In the genomic region with DNA sequence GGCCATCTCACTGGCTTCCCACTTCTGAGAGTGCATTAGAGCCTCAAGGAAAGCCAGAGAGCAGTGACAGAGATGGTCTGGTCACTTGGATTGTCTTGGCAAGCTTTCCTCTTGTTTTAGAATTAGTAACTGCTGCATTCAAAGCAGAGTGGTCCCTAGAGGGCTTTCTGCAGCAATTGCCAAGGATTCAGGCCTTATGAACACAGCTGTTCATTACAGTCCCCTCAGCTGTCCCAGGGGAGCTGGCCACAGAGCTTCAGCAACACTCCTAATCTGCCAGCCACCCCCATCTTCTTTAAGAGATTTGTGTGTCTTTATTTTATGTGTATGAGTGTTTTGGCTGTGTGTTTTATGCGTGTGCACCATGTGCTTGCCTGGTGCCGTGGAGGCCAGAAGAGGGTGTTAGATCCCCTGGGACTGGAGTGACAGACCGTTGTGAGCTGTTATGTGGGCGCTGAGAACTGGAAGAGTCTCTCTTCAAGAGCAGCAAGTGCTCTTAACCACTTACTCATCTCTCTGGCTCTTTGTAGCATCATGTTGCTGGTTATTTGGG, we compare ENCODE assay signal across 9 mouse cellular contexts. TPM values are rescaled to one million over a fixed set of nuclear protein-coding genes. Genes with fewer than 3 reads are reported as not detected.
DNase-seq lines count a peak whose midpoint lies in the region; ATAC-seq and TF ChIP-seq lines count a peak whose summit lies in the region.
"Had no signal": no experiment of that assay in that cellular context is flagged by ENCODE, and none has a peak within 500 bp of the region (broad histone marks: within the 10 kb centered on the region; RNA-seq: fewer than 3 reads in every experiment).

No protein-coding gene starts in this region.

- peak; percentile 30 to 56 for DNase-seq in cerebellum, postnatal 10 days
- DNase-seq in cerebellum, postnatal 36 days: no peak
- DNase-seq in retina, embryonic 14.5 days (ENCODE audit: low spot score): peak; percentile 54
- no peak for DNase-seq in retina, postnatal 1 day
- peak; percentile 79 for DNase-seq in hindbrain, postnatal 0 days (ENCODE audit: low spot score)
- DNase-seq in layer of hippocampus, adult 11-12 months (ENCODE audit: low spot score): no peak
- DNase-seq in frontal cortex, adult 2 months (ENCODE audit: extremely low spot score in 1 of 2, low spot score in 1 of 2): no peak
- DNase-seq: adrenal gland, adult 2 months had no signal

- H3K4me3 ChIP-seq in hindbrain, postnatal 0 days (ENCODE audit: low read length): no peak overlapping the region
- no peak overlapping the region for H3K4me3 ChIP-seq in neural tube, embryonic 14.5 days (ENCODE audit: low read depth, low read length)

- H3K27ac ChIP-seq in hindbrain, postnatal 0 days: no peak overlapping the region
- H3K27ac ChIP-seq in neural tube, embryonic 14.5 days (ENCODE audit: low read depth, low read length): no peak overlapping the region

- H3K9ac ChIP-seq in hindbrain, postnatal 0 days (replicated peaks; ENCODE audit: low read length): no peak overlapping the region
- H3K9ac ChIP-seq in neural tube, embryonic 14.5 days (replicated peaks; ENCODE audit: low read depth, low read length): no peak overlapping the region

- ATAC-seq in hindbrain, postnatal 0 days: peak; percentile 55; the same call in 1 of the 2 replicates
- ATAC-seq in neural tube, embryonic 14.5 days (ENCODE audit: low read depth): peak; percentile 41; the same call in 1 of the 2 replicates

- peaks cover 13% of the 10 kb centered on the region for H3K4me1 ChIP-seq in hindbrain, postnatal 0 days (ENCODE audit: insufficient read depth, low read length)
- H3K4me1 ChIP-seq in neural tube, embryonic 14.5 days (ENCODE audit: control insufficient read depth, insufficient read depth, low read length): peaks cover 19% of the 10 kb centered on the region

- H3K27me3 ChIP-seq in hindbrain, postnatal 0 days (ENCODE audit: insufficient read depth, low read length): no peaks in the 10 kb centered on the region
- no peaks in the 10 kb centered on the region for H3K27me3 ChIP-seq in neural tube, embryonic 14.5 days (ENCODE audit: control insufficient read depth, insufficient read depth, low read length)

- TF ChIP-seq CTCF in hindbrain, postnatal 0 days (IDR thresholded peaks at IDR 0.05; ENCODE audit: low read depth): no peak

- peaks cover 7% of the 10 kb centered on the region; the same call in 1 of the 2 replicates for H3K36me3 ChIP-seq in hindbrain, postnatal 0 days (ENCODE audit: insufficient read depth, low read length)
- H3K36me3 ChIP-seq in neural tube, embryonic 14.5 days (ENCODE audit: control insufficient read depth, insufficient read depth, low read length): peaks cover 10% of the 10 kb centered on the region; the same call in 1 of the 2 replicates

- H3K4me2 ChIP-seq in hindbrain, postnatal 0 days (ENCODE audit: low read depth, low read length): no peak overlapping the region
- H3K4me2 ChIP-seq in neural tube, embryonic 14.5 days (ENCODE audit: low read depth, low read length): no peak overlapping the region

- no peaks in the 10 kb centered on the region for H3K9me3 ChIP-seq in hindbrain, postnatal 0 days (ENCODE audit: low read length)
- H3K9me3 ChIP-seq in neural tube, embryonic 14.5 days (ENCODE audit: control insufficient read depth, low read length): no peaks in the 10 kb centered on the region

- 60% methylated on average over 4 of the region's 4 CpGs for WGBS in hindbrain, postnatal 0 days
- WGBS in neural tube, embryonic 14.5 days: 58% methylated on average over 4 of the region's 4 CpGs

RNA-seq across cellular contexts. Expression of gene Myh10, which starts 27.8 kb away (rescaled TPM):
- 185 and 212 TPM in 2 replicates for total RNA-seq in hindbrain, postnatal 0 days (2014; rRNA removed)
- 64.4 and 69.9 TPM in 2 replicates for polyA plus RNA-seq in hindbrain, postnatal 0 days (2015; fragmentation: Nextera tagmentation; extraction: Ambion mirVana)
- polyA plus RNA-seq in neural tube, embryonic 14.5 days (2014; fragmentation: Nextera tagmentation; extraction: Ambion mirVana): 92.2 and 112 TPM in 2 replicates
- polyA plus RNA-seq in frontal cortex, adult 2 months (2012; rRNA removed): 137 and 141 TPM in 2 replicates

Comparison
In these comparisons a context has a peak if more than half of its experiments do, and no peak if none do; other contexts are left out.
1. DNase-seq: peak in cerebellum, postnatal 10 days (2 of 2), retina, embryonic 14.5 days (single experiment) and hindbrain, postnatal 0 days (single experiment); none in cerebellum, postnatal 36 days (0 of 2), retina, postnatal 1 day (single experiment), layer of hippocampus, adult 11-12 months (single experiment) and frontal cortex, adult 2 months (0 of 2).